Mouse (Mus musculus): ENCODE results near the gene Cd82. TPM values are rescaled to one million over a fixed set of nuclear protein-coding genes. Genes with fewer than 3 reads are reported as not detected.

The Cd82 gene
- total RNA-seq, 1 experiment from 2014 or later = 156 TPM

DNA sequence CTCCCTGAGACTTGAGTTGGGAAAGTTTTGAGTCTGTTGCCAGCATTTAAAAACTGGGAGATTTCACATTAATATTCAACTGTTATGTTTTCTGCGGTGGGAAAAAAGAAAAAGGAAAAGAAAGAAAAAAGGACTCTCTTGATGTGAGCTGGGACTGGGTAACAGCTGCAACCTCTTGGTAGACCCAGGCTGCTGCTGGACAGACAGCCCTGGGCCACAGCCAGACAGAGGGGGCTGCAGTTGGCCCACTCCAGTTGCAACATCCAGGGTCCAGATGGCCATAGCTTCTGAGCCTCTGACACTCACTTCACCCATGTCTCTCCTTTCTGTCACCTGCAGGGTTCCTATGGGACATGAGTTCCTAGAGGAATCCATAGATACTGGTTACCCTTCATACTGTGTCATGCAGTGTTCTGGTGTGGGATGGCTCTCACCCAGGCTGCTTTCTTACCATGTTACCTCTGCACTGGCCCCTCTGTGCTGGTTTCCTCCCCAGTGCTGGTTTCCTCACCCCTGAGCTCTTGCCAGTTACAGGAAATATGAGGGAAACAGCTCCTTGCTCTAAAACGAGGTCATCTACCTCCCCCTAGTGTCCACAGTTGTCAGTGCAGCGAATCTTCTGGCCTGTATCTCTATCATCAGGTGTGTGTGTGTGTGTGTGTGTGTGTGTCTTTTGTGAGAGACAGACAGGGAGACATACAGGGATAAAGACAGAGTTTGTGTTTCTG is 8.1 kb upstream of the Cd82 start:
- peak; percentile 82 for ATAC-seq (ENCODE audit: extremely low read depth, insufficient number of reproducible peaks, low FRiP score, poor library complexity, severe bottlenecking)

DNA sequence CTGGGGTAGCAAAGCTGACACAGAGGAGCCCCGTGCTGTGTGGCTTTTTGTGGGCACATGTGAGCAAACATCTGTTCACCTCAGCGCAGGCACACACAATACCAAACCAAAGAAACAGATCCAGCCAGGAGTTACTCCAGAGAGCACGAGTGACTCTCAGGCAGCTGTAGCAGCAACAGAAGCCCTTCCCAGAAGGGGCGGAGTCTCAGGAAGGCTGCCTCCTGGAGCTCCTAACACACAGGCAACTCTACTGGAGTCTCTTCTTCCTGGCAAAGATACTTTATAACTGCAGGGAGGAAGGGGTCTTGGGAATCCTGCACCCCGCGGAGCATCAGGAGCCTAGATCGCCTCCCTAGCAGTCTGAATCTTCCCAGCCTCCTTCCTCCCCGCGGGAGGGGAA is 7.2 kb upstream of the Cd82 start:
- no peak for ATAC-seq (ENCODE audit: extremely low read depth, insufficient number of reproducible peaks, low FRiP score, poor library complexity, severe bottlenecking)

DNA sequence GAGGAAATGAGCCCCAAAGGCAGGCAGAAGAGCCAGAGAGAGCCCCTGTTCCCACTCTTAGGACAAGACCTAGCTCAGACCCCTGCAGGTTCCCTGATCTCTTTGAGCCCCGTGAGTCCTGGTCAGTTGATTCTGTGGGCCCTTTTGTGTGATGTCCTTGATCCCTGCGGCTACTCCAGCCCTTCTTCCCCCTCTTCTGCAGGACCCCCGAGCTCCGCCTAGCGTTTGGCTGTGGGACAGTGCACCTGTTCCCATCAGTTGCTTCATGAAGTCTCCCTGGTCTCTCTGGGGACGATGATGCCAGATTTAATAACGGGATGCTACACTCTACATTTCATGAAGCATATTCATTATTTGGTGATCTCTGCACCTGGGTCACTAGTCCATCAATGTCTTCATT is 6.2 kb upstream of the Cd82 start:
- no peak for ATAC-seq (ENCODE audit: extremely low read depth, insufficient number of reproducible peaks, low FRiP score, poor library complexity, severe bottlenecking)

DNA sequence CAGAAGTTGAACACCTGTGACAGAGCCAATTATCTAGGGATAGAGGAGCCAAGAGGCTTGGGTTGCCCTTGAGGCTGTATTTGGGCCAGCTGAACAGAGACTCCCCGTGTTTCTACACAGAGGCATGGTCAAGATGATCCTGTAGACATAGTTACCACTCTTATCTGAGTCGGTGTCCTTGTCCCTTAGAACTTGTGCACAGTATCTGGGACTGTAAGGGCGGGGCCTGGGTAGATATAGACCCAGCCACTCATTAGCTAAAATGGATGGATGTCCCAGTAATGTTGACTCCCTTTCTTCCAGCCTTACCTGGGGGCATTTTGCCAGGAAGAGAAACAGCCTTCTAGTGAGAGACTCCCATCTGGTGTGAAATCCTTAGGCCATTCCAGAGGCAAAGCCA is 3.4 kb upstream of the Cd82 start:
- no peak for ATAC-seq (ENCODE audit: extremely low read depth, insufficient number of reproducible peaks, low FRiP score, poor library complexity, severe bottlenecking)

- ATAC-seq (ENCODE audit: extremely low read depth, insufficient number of reproducible peaks, low FRiP score, poor library complexity, severe bottlenecking) = peak; percentile 81
These were observed 848 bp downstream of the Cd82 start for GRCm38 (mm10) chr2:93461869-93462714.

DNA sequence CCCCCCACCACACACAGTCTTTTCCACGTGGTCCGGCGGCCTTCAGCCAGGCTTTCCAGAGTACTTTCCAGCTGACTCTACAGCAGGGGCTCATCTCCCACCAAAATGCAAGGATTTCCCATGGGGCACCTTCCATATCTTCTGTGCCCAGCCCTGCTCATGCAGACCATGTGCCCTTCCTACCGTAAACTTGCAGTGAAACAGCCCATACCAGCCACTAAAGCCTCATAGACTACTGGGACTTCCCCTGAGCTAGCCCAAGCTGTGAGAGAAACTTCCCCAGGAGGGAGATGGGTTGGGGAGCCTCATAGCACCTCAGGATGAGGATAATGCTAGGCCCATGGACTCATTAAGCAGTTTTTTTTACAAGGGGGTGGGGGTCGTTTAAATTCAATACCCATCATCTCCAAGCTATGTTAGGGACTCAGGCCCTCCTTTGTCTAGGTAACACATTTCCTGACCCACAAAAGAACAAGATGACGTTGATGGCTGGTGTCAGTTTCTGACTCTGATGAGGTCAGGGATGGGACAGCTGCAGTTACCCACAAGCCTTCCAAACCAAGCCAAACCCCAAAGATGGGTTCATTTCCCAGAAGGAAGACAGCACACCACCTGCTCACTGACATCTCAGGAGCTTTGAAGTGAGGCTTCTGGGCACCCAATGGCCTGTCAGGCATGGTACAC is 2.0 kb downstream of the Cd82 start:
- no peak for ATAC-seq (ENCODE audit: extremely low read depth, insufficient number of reproducible peaks, low FRiP score, poor library complexity, severe bottlenecking)

DNA sequence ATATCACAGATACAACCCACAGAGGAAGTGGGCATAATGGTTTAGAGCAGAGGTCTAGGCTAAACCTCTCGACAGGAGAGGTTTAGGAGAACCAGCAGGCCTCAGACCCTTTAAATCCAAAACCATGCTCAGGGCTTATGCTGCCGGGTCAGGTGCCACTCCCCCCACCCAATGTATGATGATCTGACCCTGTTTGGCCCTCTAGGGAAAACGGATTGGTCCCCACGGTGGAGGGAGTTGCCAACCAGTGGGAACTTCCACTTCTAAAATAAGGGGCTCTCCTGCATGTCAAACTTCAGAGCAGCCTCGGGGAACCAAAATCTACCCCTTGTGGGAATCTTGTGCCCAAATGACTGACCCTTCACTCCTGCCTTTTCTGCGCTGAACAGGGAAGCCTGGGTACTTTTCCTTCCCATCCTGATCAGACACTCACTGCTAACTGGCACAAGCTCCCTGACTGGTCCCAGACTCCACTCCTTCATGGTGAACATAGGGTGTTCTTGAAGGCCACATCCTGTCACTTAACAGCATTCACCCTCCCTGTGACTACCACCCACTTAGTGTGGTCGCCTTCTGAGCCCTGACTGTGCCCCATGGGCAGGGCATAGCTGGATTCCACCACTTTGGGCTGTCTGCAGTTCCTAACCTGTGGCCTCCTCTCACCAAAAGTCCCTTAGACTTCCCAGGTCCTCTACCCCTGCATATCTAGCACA is 3.6 kb downstream of the Cd82 start:
- no peak for ATAC-seq (ENCODE audit: extremely low read depth, insufficient number of reproducible peaks, low FRiP score, poor library complexity, severe bottlenecking)

GRCm38 (mm10) chr2:93458332-93459207 is 4.4 kb downstream of the Cd82 start:
- no peak for ATAC-seq (ENCODE audit: extremely low read depth, insufficient number of reproducible peaks, low FRiP score, poor library complexity, severe bottlenecking)

- no peak for ATAC-seq (ENCODE audit: extremely low read depth, insufficient number of reproducible peaks, low FRiP score, poor library complexity, severe bottlenecking)
These were observed 5.4 kb downstream of the Cd82 start for GRCm38 (mm10) chr2:93457426-93458130.

DNA sequence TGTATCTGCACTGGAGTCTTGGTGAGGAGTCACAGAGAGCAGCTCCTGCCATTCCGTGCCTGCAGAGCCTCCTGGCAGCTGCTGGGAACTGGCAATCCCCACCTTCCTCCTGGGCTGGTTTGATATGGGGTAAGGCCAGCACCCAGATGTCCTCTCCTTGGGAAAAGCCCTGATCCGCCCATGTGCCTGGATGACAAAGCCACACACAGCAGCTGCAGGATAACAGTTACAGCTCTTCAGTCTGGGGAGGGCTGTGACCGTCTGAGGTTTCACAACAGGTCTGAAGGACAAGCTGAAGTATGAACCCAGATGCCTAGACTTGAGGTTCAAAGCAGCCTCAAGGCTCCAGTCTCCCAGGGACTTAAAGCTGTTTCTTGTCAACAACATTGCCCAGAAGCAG is 6.8 kb downstream of the Cd82 start:
- ATAC-seq (ENCODE audit: extremely low read depth, insufficient number of reproducible peaks, low FRiP score, poor library complexity, severe bottlenecking) = no peak

DNA sequence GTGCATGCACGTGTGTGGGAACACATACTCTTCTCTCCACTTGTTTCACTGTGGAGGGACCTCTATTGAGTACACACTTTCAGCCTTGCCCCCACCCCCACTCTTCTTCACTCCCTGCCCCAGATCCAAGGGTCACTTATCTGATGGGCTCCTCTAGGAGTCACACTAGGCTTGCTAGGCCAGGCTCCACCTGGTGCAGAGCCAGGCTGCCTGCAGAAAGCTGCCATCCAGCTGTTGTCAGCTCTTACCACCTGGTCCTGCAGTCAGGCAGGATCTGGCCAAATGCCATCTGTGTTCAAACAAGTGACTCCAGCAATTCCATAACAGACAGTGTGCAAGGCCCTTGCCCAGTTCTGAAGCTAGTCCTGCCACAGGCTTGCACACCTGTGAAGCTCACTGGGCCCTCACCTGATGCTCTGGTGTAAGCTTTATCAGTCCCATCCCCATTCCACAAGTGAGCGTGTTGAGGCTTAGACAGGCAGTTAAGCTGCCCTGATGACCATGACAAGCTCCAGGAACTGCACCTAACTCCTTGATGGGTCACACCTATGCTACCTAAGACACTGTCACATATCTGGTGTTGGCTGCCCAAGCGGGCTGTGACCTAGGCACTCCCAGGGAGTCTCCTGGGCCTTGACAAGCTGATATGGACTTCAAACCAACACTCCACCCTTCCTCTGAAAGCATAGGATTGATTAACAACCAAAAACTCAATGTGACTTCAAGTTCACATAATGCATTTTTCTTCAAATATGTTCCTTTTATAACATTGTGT is 7.9 kb downstream of the Cd82 start:
- no peak for ATAC-seq (ENCODE audit: extremely low read depth, insufficient number of reproducible peaks, low FRiP score, poor library complexity, severe bottlenecking)

DNA sequence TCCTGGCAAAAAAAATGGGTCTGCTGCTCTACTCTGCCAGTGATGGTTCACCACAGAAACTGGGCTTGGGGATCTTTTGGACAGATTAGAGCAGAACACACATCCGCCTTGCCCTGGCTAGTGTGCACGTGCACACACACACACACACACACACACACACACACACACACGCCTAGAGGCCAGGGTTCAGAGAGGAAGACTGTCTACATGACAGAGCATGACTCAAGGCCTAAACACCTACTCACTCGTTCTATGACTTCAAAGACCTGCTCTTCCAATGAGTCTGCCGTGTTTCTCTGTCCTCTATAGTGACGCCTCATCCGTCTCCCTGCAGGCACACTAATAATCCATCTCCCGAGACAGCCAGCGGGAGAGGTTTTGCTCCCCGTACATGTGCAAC is 8.6 kb downstream of the Cd82 start:
- no peak for ATAC-seq (ENCODE audit: extremely low read depth, insufficient number of reproducible peaks, low FRiP score, poor library complexity, severe bottlenecking)

- no peak for ATAC-seq (ENCODE audit: extremely low read depth, insufficient number of reproducible peaks, low FRiP score, poor library complexity, severe bottlenecking)
These were observed 9.9 kb downstream of the Cd82 start for GRCm38 (mm10) chr2:93453046-93453445.

DNA sequence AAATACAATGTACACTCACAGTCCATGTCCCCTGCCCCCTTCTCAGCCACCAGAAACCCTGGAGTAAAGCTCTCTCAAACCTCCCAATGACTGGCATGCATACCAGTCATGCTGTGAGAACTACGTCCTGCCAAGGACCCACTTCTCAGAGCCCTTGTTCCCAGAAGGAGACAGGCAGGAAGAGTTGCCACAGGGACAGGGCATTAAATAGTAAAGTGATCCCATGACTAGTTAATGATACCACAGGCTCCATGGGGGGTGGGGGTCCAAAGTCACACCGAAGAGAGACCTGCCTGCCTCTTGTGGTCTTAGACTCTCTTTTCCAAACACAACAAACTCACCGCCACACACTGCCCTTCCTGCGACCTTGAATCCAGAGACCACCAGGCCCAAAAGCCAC is 10.4 kb downstream of the Cd82 start:
- ATAC-seq (ENCODE audit: extremely low read depth, insufficient number of reproducible peaks, low FRiP score, poor library complexity, severe bottlenecking) = no peak

DNA sequence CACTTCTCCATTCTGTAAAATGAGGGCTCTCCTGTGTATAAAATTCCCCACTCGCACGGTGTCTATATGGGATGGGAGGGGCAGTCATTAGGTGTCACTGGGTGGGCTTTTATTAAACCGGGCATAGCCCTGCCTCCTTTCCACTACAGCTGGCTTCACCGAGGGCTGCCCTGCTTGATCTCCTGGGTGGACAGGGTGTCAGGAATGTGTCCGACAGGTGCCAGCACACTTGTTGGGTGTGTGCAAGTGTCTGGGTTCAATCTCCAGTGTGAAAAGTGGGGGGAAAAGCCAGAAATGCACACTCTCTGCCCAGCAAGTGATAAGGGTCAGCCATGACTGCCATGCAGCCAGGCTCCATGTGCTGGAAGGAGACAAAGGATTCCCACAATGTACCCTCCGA is 10.9 kb downstream of the Cd82 start:
- no peak for ATAC-seq (ENCODE audit: extremely low read depth, insufficient number of reproducible peaks, low FRiP score, poor library complexity, severe bottlenecking)

- no peak for ATAC-seq (ENCODE audit: extremely low read depth, insufficient number of reproducible peaks, low FRiP score, poor library complexity, severe bottlenecking)
These were observed 11.6 kb downstream of the Cd82 start for GRCm38 (mm10) chr2:93451219-93451938.
